Mouse (Mus musculus) layer of hippocampus, adult 11-12 months (tissue): ENCODE measurements around the gene Xxylt1.
"Not testable (repeated sequence)": the region's sequence is repeated elsewhere in the genome, so short reads cannot be mapped to it uniquely, and the experiment has no call there.

ENCODE experiments used
- DNase-seq: peaks from one replicate; pipeline ENCODE4 v3.0.0; 2022; ENCODE audit warnings: low spot score

Gene Xxylt1

GRCm38 (mm10) chr16:31024221-31024620, 57.0 kb downstream of the Xxylt1 start:
- no peak for DNase-seq

DNA sequence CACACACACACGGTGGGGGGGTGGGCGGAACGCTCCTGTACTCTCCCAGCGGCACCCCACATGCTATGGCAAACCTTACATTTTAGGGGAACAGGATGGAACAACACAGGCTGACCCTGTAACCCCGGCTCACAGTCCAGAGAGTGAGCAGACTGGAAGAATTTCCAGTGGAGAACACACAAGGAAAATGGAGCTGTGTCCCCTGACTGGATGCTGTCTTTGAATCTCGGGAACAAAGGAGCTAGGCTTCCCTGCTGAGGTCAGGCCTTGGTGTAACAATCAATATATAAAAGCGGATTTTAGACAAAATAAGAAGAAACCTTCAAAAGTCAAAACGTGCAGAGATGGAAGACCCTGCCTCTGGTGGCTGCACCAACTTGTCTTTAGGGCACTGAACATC, 57.4 kb downstream of the Xxylt1 start:
- no peak for DNase-seq

DNA sequence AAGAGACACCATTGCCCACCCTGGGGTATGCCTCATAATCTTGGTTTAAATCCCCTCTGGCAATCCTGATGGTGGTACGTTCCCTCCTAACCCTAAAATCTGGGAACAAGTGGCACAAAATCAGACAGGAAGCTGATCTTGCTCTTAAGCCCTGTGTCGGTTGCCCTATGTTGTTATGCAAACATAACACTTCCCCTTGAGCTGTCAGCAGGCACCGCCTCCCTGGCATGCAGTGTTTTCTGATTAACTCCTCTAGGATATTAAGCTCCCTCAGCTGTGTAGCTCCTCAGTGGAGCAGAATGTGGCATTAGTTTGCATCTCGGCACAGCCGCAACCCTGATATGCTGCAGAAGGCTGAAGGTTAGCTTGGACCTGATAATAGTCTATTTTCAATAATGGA, 58.9 kb downstream of the Xxylt1 start:
- DNase-seq = no peak

- DNase-seq = no peak
Measured at GRCm38 (mm10) chr16:31019514-31019913, 61.7 kb downstream of the Xxylt1 start.

GRCm38 (mm10) chr16:31017687-31018413, 63.4 kb downstream of the Xxylt1 start:
- DNase-seq = no peak

DNA sequence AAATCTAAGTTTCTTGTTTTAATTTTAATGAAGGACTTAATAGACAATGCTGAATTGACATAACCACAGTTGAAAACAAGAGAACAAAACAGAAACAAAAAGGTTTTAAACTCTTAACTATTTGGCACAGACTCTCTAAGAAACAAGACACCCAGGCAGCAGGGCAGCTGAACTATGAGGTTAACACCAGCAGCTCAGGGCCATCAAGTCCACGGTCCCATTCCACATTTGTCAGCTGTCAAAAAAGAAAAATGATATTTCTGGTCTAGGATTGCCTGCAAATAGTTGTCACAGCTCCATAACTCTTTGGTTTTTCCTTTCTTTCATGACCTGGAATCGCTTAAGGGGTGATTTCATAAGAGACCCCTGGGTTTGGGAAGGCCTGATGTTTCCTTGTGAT, 64.6 kb downstream of the Xxylt1 start:
- DNase-seq = no peak

DNA sequence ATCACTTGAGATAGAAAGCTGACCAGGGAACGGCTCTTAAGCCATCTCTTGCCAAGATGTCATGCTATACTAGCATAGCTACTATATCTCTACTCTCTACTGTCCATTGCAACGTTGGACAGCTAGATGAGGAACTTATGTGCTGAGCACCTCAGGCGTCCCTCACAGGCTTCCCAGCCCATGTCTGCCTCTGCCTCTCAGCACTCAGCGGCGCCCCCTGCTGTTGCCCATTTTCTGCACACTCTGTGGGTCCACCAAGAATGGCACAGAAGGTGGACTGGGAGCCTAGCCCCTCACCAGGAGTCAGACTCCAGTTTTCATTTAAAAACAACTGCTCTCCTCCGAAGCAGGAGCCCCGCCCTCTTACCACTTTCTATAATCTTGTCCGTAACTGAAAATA, 65.1 kb downstream of the Xxylt1 start:
- no peak for DNase-seq

DNA sequence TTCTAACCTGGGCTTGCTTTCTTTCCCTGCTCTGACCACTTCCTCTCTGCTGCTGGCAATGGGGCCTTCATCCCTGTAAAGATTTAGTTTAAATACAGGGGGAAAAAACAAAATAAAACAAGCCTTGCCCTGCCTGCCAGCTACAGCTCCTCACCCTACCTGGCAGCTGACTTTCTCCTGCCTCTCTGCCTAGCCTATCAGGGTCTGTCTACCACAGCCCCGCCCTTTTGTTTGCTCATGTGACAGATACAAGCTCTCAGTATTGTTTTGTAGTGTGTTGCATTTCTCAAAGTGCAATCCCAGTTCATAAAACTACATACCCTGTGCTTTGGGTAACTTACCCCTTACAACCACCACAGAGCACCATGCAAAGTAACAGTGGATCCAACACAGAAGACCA, 66.0 kb downstream of the Xxylt1 start:
- no peak for DNase-seq

- DNase-seq = no peak
Measured at GRCm38 (mm10) chr16:31012236-31012635, 69.0 kb downstream of the Xxylt1 start.

DNA sequence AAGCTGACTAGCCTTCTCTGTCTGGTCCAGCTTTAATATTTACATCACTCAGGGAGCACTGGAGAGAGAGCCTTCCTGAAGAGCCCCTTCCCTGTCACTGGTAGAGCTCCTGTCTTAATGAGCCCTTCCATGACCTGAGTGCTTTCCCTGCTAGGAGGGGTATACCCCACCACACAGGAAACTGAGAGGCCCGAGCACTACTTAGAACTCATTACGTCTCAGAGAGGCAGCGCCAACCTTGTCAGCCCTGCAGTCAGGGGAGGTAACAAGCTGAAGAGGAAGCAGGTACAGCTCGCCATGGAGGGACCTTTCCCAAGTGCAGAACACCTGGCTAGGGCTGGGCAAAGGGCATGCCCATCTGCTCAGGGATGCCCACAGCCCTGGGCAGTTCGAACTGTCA, 70.8 kb downstream of the Xxylt1 start:
- DNase-seq = no peak

GRCm38 (mm10) chr16:31008326-31008725, 72.9 kb downstream of the Xxylt1 start:
- DNase-seq = no peak

- DNase-seq = no peak
Measured at GRCm38 (mm10) chr16:31007582-31007981, 73.7 kb downstream of the Xxylt1 start.

GRCm38 (mm10) chr16:31005693-31006092, 75.5 kb downstream of the Xxylt1 start:
- no peak for DNase-seq

DNA sequence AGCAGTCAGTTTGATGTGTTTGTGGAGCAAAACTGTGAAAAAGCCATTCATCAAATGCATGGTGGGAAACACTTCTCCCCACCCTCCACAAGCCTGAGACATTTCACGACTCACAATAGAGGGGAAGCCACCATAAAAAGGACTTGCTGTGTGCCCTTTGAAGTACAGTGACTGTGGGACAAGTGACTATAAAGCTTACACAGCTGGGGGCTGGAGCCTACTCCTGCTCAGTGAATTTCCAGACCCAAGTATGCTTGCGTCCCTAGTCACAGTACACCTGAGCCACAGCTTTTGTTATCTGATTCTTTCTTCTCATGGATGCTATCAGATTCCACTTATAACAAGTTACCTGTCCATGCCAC, 76.9 kb downstream of the Xxylt1 start:
- no peak for DNase-seq

GRCm38 (mm10) chr16:31003592-31004320, 77.5 kb downstream of the Xxylt1 start:
- DNase-seq = not testable (repeated sequence)

DNA sequence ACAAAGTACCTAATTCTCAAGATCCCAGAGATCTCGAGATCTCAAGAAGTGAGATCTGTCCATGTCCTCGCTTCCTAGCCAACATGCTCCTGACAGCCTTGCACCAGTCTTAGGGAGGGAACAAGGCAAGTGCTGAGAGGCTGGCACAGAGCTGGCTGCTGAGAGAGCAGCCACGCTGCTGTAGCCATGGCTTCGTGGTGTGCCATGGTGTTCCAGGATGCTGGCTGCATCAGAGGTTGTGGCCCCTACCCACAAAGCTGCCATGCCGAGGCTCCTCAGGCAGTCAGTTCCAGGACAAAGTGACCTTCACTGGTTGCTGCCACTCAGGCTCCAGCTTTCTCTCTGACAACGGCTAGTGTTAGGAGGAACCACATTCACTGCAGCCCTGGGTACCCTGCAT, 78.3 kb downstream of the Xxylt1 start:
- DNase-seq = no peak

- DNase-seq = peak; percentile 37
Measured at GRCm38 (mm10) chr16:31002117-31002516, 79.1 kb downstream of the Xxylt1 start.

- no peak for DNase-seq
Measured at GRCm38 (mm10) chr16:30998711-30999110, 82.5 kb downstream of the Xxylt1 start.

- peak; percentile 56 for DNase-seq
Measured at GRCm38 (mm10) chr16:30998048-30998447, 83.2 kb downstream of the Xxylt1 start.

GRCm38 (mm10) chr16:30995446-30995845, 85.8 kb downstream of the Xxylt1 start:
- no peak for DNase-seq

DNA sequence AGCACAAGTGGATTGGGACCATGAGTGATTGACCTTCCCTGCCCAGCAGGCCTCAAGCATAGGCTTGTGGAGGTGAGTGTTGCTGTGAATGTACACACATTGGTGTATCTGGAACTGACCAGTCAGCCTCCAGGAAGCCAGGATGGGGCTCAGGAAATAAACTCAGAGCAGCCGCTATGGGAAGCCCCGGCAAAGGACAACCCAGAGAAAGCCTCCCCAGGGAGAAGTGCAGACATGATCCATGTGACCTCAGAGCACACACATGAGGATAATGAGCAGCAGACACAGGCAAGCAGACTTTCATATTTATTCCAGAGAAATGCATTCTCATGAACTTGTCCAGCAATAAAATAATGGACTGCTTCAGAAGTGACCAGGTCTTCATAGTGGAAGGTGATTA, 86.4 kb downstream of the Xxylt1 start:
- no peak for DNase-seq

DNA sequence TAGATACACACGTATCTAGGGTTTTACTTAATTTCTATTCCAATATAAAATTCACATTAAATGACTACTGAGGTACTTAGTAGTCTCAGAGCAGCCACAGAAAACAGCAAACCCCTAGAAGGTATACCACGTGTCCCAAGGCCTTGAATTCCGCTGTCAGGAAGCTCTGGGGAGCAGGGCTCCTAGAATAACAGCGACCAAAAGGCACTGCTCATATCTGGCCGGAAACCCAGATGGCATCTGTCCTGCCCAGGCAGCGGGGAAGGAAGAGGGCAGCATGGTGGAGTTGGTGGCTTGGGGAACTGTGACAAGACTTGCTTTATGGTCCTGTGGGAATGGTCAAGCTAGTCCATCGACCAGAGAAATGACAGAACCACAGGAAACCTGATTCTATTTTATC, 86.9 kb downstream of the Xxylt1 start:
- DNase-seq = no peak

GRCm38 (mm10) chr16:30992568-30992967, 88.7 kb downstream of the Xxylt1 start:
- DNase-seq = no peak

DNA sequence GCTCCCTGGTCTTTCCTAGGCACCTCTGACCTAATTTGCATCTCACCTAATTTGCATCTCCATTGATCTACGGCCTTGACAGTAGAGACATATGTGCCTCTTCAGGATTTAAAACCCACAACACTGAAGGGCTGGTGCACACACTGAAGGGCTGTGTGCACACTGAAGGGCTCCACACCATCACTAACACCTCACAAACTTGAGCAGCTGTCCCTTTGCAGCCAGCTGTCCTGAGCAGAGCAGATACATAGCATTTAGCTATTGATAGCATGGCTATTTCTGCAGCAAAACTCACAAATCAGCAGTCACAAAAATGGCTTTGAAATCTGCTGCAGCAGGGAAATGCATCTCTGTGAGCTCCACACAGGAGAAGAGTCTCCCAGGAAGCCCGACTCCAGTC, 90.6 kb downstream of the Xxylt1 start:
- no peak for DNase-seq
